Mouse (Mus musculus): ENCODE results near the gene Slc6a19. TPM values are rescaled to one million over a fixed set of nuclear protein-coding genes. Genes with fewer than 3 reads are reported as not detected.

Gene Slc6a19
- polyA plus RNA-seq, 1 experiment from 2014 or later: not detected

DNA sequence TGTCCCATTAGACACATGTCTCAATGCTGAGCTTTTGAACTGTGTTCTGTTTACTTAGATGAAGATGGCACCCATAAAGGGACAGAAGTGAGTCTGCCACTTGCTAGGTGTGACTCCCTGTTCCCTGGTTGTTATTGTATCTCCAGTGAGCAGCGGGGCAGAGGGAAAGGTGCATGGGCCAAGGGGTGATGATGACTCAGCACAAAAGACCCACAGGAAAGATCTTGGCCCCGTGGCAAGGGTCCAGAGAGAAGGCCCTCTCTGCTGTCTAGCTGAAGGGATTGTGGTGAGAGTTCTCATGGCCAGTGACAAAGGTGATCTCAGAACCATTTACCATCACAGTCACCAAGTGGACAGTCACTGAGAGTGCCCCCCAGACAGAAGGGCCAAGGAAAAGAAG is 31.3 kb upstream of the Slc6a19 start:
- H3K9ac ChIP-seq (ENCODE audit: low read depth, low read length): no peak overlapping the region
- DNase-seq (ENCODE audit: low spot score) (no peak), ATAC-seq (ENCODE audit: low FRiP score) (no peak)
- no peak overlapping the region for H3K4me2 ChIP-seq (replicated peaks; ENCODE audit: low read depth, low read length)
- no peak overlapping the region for H3K27ac ChIP-seq (ENCODE audit: low read depth, low read length)
- H3K27me3 ChIP-seq (ENCODE audit: control insufficient read depth, insufficient read depth, low read length): peaks cover 8% of the 10 kb centered on the region
- WGBS: 82% methylated on average over 2 of the region's 2 CpGs
- H3K36me3 ChIP-seq (ENCODE audit: control insufficient read depth, insufficient read depth, low read length): no peaks in the 10 kb centered on the region
- H3K4me3 ChIP-seq (ENCODE audit: low read depth, low read length): no peak overlapping the region
- H3K9me3 ChIP-seq (ENCODE audit: control insufficient read depth, low read length): no peaks in the 10 kb centered on the region
- peaks cover 3% of the 10 kb centered on the region; the same call in 1 of the 2 replicates for H3K4me1 ChIP-seq (replicated peaks; ENCODE audit: control insufficient read depth, insufficient read depth, low read length)

DNA sequence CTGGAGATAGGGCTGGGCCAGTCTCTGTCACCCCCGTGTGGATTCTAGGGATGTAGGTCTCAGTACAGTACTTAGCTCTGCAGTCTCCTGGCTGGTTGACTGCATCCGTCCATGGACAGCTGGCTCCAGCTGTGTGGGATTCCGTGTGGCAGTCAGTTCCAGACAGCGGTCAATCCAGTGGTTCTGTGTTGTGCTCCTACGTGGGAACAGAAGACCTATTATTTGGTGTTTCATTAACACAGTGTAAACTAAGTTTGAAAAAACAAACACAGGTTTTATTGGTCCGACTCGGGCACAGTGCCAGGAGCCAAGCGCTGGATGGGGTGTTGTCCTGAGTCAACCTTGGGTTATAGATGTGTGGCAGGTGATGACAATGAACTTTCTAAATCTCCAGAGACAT is 30.6 kb upstream of the Slc6a19 start:
- ATAC-seq (ENCODE audit: low FRiP score) (no peak), DNase-seq (ENCODE audit: low spot score) (no peak)
- H3K4me1 ChIP-seq (replicated peaks; ENCODE audit: control insufficient read depth, insufficient read depth, low read length): peaks cover 3% of the 10 kb centered on the region; the same call in 1 of the 2 replicates
- H3K4me3 ChIP-seq (ENCODE audit: low read depth, low read length): no peak overlapping the region
- H3K4me2 ChIP-seq (replicated peaks; ENCODE audit: low read depth, low read length): no peak overlapping the region
- H3K36me3 ChIP-seq (ENCODE audit: control insufficient read depth, insufficient read depth, low read length): no peaks in the 10 kb centered on the region
- H3K27me3 ChIP-seq (ENCODE audit: control insufficient read depth, insufficient read depth, low read length): peaks cover 8% of the 10 kb centered on the region
- H3K9me3 ChIP-seq (ENCODE audit: control insufficient read depth, low read length): no peaks in the 10 kb centered on the region
- WGBS: 87% methylated on average over 8 of the region's 8 CpGs
- H3K9ac ChIP-seq (ENCODE audit: low read depth, low read length): no peak overlapping the region
- H3K27ac ChIP-seq (ENCODE audit: low read depth, low read length): no peak overlapping the region

DNA sequence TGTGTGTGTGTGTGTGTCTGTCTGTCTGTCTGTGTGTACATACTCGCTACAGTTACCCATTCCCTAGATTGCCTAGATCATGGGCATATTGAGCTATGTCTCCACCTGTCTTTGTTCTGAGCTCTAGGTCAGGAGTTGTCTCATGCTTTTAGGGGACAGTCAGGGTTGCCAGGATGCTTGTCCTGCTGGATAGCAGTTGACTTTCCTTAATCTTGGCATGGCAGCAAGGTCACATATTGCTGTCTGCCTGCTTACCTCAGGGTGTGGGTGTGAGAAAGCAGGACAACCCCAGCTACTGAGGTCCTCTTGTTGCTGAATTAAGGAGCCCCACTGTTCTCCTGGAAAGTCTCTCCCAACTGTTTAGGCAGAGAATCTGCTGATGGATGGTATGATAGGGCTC is 29.7 kb upstream of the Slc6a19 start:
- no peak overlapping the region for H3K27ac ChIP-seq (ENCODE audit: low read depth, low read length)
- peaks cover 3% of the 10 kb centered on the region; the same call in 1 of the 2 replicates for H3K4me1 ChIP-seq (replicated peaks; ENCODE audit: control insufficient read depth, insufficient read depth, low read length)
- no peaks in the 10 kb centered on the region for H3K36me3 ChIP-seq (ENCODE audit: control insufficient read depth, insufficient read depth, low read length)
- WGBS: 94% methylated on average over 1 of the region's 1 CpGs
- peaks cover 8% of the 10 kb centered on the region for H3K27me3 ChIP-seq (ENCODE audit: control insufficient read depth, insufficient read depth, low read length)
- DNase-seq (ENCODE audit: low spot score): no peak
- ATAC-seq (ENCODE audit: low FRiP score): no peak
- H3K9ac ChIP-seq (ENCODE audit: low read depth, low read length): no peak overlapping the region
- no peak overlapping the region for H3K4me2 ChIP-seq (replicated peaks; ENCODE audit: low read depth, low read length)
- H3K4me3 ChIP-seq (ENCODE audit: low read depth, low read length): no peak overlapping the region
- H3K9me3 ChIP-seq (ENCODE audit: control insufficient read depth, low read length): no peaks in the 10 kb centered on the region

DNA sequence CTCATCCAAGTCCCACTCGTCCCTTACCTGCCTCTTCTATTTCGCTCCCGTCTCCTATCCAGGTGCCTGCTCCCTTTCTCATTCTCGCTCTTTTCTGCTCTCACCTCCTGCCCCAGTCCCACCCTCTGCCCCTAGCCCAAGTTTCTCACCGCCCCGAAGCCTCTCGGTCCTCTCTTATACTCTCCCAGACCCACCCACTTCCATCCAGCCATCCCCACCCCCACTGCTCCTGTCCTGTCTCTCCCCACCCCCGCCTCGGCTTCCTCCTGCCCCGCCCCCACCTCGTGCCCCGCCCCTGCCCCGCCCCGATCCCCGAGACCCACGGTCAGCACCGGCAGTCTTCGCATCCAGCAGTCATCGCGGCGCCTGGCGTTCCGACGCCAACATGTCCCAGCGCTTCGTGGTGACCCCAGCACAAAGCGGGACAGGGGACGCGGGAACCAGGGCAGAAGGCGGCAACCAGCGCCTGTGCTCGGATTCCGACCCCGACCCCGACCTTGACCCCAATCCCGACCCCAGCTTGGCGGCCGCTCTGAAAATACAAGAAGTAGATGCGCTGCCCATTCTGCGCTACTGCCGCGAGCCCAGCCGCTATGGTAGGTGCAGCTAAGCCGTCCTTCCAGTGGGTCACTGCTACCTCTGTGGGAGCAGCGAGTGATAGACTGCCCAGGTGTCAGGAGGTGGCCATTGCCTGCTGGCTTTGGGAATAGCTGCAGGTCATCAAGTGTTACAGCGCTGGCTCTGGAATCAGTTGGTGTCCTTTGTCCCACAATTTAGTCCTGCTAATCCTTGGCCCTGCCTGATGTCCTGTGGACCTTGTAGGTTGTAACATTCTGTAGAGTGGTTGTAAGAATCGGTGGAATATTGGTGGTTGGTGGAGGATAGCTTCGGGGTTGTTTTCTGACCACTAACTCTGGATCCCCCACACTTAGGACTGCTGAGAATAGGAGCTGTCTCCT is 28.4 kb upstream of the Slc6a19 start, which contains the start of gene Slc12a7:
Gene Slc12a7 (plus strand): TSS at position 353 of the 959 bp plus-strand sequence.
- DNase-seq (ENCODE audit: low spot score) (peak; percentile 55), ATAC-seq (ENCODE audit: low FRiP score) (peak; percentile 61)
- peaks cover 3% of the 10 kb centered on the region; the same call in 1 of the 2 replicates for H3K4me1 ChIP-seq (replicated peaks; ENCODE audit: control insufficient read depth, insufficient read depth, low read length)
- H3K27me3 ChIP-seq (ENCODE audit: control insufficient read depth, insufficient read depth, low read length): peaks cover 8% of the 10 kb centered on the region
- no peaks in the 10 kb centered on the region for H3K36me3 ChIP-seq (ENCODE audit: control insufficient read depth, insufficient read depth, low read length)
- H3K27ac ChIP-seq (ENCODE audit: low read depth, low read length): no peak within 1 kb of the TSS
- no peaks in the 10 kb centered on the region for H3K9me3 ChIP-seq (ENCODE audit: control insufficient read depth, low read length)
- H3K4me2 ChIP-seq (replicated peaks; ENCODE audit: low read depth, low read length): peak within 1 kb of the TSS; percentile 45
- WGBS: 4% methylated on average over 48 of the region's 48 CpGs
- peak within 1 kb of the TSS; percentile 30 for H3K4me3 ChIP-seq (ENCODE audit: low read depth, low read length)
- peak within 1 kb of the TSS; percentile 42 for H3K9ac ChIP-seq (ENCODE audit: low read depth, low read length)

DNA sequence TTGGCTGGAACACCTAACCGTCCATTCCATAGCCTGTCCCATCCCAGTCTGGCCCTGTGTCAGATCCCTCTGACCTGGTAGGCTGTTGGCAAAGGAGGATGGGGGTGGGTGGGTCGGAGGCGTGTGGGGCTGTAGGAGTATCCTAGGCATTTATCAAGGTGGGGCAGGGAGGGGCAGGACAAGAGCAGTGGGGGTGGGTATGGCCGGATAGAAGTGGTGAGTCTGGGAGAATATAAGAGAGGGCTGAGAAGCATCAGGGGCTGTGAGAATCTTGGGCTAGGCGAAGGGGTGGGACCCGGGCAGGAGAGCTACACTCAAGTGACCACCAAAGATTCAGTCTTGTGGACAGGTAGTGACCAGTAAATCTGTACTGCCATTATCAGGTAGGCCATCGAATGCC is 27.6 kb upstream of the Slc6a19 start:
- WGBS: 66% methylated on average over 7 of the region's 7 CpGs
- H3K27ac ChIP-seq (ENCODE audit: low read depth, low read length): no peak overlapping the region
- peak overlapping the region; percentile 45 for H3K4me2 ChIP-seq (replicated peaks; ENCODE audit: low read depth, low read length)
- H3K4me3 ChIP-seq (ENCODE audit: low read depth, low read length): peak overlapping the region; percentile 30; the same call in 1 of the 2 replicates
- no peak for DNase-seq (ENCODE audit: low spot score)
- H3K9ac ChIP-seq (ENCODE audit: low read depth, low read length): no peak overlapping the region
- peak; percentile 20; the same call in 1 of the 2 replicates for ATAC-seq (ENCODE audit: low FRiP score)
- peaks cover 3% of the 10 kb centered on the region; the same call in 1 of the 2 replicates for H3K4me1 ChIP-seq (replicated peaks; ENCODE audit: control insufficient read depth, insufficient read depth, low read length)
- H3K9me3 ChIP-seq (ENCODE audit: control insufficient read depth, low read length): no peaks in the 10 kb centered on the region
- H3K27me3 ChIP-seq (ENCODE audit: control insufficient read depth, insufficient read depth, low read length): peaks cover 8% of the 10 kb centered on the region
- no peaks in the 10 kb centered on the region for H3K36me3 ChIP-seq (ENCODE audit: control insufficient read depth, insufficient read depth, low read length)

DNA sequence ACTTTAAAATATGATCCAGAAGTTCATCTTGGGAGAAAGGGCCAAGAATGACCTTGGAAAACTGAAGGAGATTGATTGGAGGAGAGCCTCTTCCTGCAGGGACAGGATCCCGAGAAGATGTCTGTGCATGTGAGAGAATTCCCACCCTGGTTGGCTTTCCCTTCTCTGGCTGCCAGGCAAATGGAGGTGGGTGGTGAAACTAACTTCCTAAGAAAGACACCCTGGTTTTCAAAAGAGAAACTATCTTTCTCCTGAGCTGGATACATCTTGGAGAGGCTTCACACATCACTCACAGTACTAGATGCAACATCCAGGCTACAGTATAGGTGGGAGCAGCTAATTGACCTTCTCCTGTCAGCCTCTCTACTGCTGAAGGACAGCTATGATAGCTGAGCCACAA is 26.2 kb upstream of the Slc6a19 start:
- peaks cover 3% of the 10 kb centered on the region; the same call in 1 of the 2 replicates for H3K4me1 ChIP-seq (replicated peaks; ENCODE audit: control insufficient read depth, insufficient read depth, low read length)
- no peaks in the 10 kb centered on the region for H3K9me3 ChIP-seq (ENCODE audit: control insufficient read depth, low read length)
- H3K27ac ChIP-seq (ENCODE audit: low read depth, low read length): no peak overlapping the region
- no peak for ATAC-seq (ENCODE audit: low FRiP score)
- H3K27me3 ChIP-seq (ENCODE audit: control insufficient read depth, insufficient read depth, low read length): peaks cover 8% of the 10 kb centered on the region
- WGBS: 66% methylated on average over 1 of the region's 1 CpGs
- H3K9ac ChIP-seq (ENCODE audit: low read depth, low read length): no peak overlapping the region
- H3K36me3 ChIP-seq (ENCODE audit: control insufficient read depth, insufficient read depth, low read length): no peaks in the 10 kb centered on the region
- DNase-seq (ENCODE audit: low spot score): no peak
- H3K4me3 ChIP-seq (ENCODE audit: low read depth, low read length): no peak overlapping the region
- H3K4me2 ChIP-seq (replicated peaks; ENCODE audit: low read depth, low read length): no peak overlapping the region

DNA sequence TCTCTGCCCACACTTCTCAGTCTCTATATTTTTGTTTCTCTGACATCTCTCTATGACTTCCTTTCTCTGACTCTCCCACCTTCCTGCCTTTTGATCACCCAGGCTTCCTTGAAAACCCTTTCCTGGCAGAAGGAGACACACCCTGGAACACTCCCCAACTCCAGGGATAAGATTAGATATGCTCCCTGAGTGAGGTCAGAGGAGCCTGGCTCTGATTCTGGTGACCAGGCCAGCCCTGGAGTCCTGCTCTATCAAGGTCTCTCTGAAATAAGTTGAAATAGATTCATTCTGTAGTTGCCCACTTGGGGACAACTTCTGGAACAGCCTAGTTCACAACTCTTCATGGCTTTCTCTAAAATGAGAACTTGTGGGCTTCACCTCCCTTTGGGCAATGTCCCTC is 24.0 kb upstream of the Slc6a19 start:
- no peaks in the 10 kb centered on the region for H3K36me3 ChIP-seq (ENCODE audit: control insufficient read depth, insufficient read depth, low read length)
- DNase-seq (ENCODE audit: low spot score): no peak
- no peak overlapping the region for H3K4me3 ChIP-seq (ENCODE audit: low read depth, low read length)
- H3K4me2 ChIP-seq (replicated peaks; ENCODE audit: low read depth, low read length): no peak overlapping the region
- H3K27ac ChIP-seq (ENCODE audit: low read depth, low read length): no peak overlapping the region
- H3K27me3 ChIP-seq (ENCODE audit: control insufficient read depth, insufficient read depth, low read length): peaks cover 7% of the 10 kb centered on the region
- no peak for ATAC-seq (ENCODE audit: low FRiP score)
- no peaks in the 10 kb centered on the region for H3K9me3 ChIP-seq (ENCODE audit: control insufficient read depth, low read length)
- H3K4me1 ChIP-seq (replicated peaks; ENCODE audit: control insufficient read depth, insufficient read depth, low read length): peaks cover 3% of the 10 kb centered on the region; the same call in 1 of the 2 replicates
- H3K9ac ChIP-seq (ENCODE audit: low read depth, low read length): no peak overlapping the region

DNA sequence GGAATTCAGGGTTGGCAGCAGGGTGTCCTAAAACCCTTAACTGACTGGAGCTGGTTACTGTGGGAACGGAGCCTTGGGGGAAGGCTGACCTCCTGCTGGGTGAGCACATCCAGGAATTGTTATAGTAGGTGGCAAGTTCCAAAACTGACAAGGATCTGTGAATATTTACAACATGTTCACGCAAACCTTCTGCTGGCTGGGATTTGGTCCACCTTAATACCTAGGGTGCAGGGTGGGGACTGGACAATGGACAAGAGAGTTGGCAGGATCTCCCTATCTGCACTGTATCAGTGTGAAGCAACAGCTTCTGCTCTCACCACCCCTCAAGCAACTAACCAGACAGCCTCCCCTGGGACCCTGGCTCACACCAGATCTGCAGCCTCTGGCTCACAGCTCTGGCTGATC is 23.0 kb upstream of the Slc6a19 start:
- no peak for ATAC-seq (ENCODE audit: low FRiP score)
- H3K9ac ChIP-seq (ENCODE audit: low read depth, low read length): no peak overlapping the region
- H3K27ac ChIP-seq (ENCODE audit: low read depth, low read length): no peak overlapping the region
- H3K4me1 ChIP-seq (replicated peaks; ENCODE audit: control insufficient read depth, insufficient read depth, low read length): peaks cover 3% of the 10 kb centered on the region; the same call in 1 of the 2 replicates
- DNase-seq (ENCODE audit: low spot score): no peak
- 21% methylated on average over 2 of the region's 2 CpGs for WGBS
- H3K4me3 ChIP-seq (ENCODE audit: low read depth, low read length): no peak overlapping the region
- no peak overlapping the region for H3K4me2 ChIP-seq (replicated peaks; ENCODE audit: low read depth, low read length)
- H3K27me3 ChIP-seq (ENCODE audit: control insufficient read depth, insufficient read depth, low read length): peaks cover 2% of the 10 kb centered on the region
- no peaks in the 10 kb centered on the region for H3K36me3 ChIP-seq (ENCODE audit: control insufficient read depth, insufficient read depth, low read length)
- no peaks in the 10 kb centered on the region for H3K9me3 ChIP-seq (ENCODE audit: control insufficient read depth, low read length)

DNA sequence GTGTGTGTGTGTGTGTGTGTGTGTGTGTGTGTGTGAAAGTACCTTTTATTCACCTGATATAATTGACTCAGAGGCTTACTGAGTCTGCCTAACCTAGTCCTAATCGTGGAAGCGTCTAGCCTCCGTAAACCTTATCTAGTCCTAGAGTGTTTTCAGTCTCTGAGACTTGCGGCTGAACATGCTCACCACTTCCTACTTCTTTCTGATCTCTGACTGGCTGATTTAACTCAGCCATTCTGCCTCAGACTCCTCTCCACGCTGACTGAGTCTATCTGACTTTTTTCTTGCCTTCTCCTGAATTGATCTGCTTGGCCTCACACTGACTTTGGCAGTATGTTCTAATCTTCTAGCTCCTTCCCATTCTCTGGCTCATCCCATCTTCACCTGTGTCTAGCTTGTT is 20.6 kb upstream of the Slc6a19 start:
- Histone ChIP-seq H3K9me3 (ENCODE audit: control insufficient read depth, low read length) (no peaks in the 10 kb centered on the region), H3K9ac (ENCODE audit: low read depth, low read length) (no peak overlapping the region), H3K4me2 (replicated peaks; ENCODE audit: low read depth, low read length) (no peak overlapping the region), H3K4me1 (replicated peaks; ENCODE audit: control insufficient read depth, insufficient read depth, low read length) (no peaks in the 10 kb centered on the region), H3K4me3 (ENCODE audit: low read depth, low read length) (no peak overlapping the region), H3K27me3 (ENCODE audit: control insufficient read depth, insufficient read depth, low read length) (no peaks in the 10 kb centered on the region), H3K27ac (ENCODE audit: low read depth, low read length) (no peak overlapping the region), H3K36me3 (ENCODE audit: control insufficient read depth, insufficient read depth, low read length) (no peaks in the 10 kb centered on the region)
- DNase-seq (ENCODE audit: low spot score): no peak
- ATAC-seq (ENCODE audit: low FRiP score): no peak
- 88% methylated on average over 5 of the region's 5 CpGs for WGBS

All from hindbrain, embryonic 11.5 days (tissue).